ENCODE assay signal across 24 mouse cellular contexts in the genomic region with DNA sequence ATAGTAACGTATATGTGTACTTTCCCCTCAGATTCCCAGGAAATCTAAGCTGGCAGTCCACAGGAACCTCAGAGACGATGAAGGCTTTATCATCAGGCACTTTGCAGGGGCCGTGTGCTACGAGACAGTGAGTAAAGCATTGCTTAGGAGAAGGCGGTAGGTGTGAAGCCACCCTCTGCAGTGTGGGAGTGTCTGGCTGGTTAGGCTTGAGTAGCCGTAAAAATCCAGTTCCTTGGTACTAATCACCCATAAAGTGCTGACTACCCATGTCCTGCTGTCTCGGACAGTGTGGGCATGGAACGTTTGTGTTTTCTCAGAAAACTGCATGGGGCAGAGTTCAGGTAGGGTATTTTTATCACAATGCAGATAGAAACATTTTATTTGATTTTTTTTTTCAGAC.
A peak's percentile ranks its signal among the peaks of the same experiment; 100 is the strongest.
DNase-seq lines count a peak whose midpoint lies in the region; ATAC-seq and TF ChIP-seq lines count a peak whose summit lies in the region.
"Had no signal": no experiment of that assay in that cellular context is flagged by ENCODE, and none has a peak within 500 bp of the region (broad histone marks: within the 10 kb centered on the region; RNA-seq: fewer than 3 reads in every experiment).

No protein-coding gene starts in this region.

- H3K27ac ChIP-seq in hindbrain, postnatal 0 days = no peak overlapping the region
- H3K27ac ChIP-seq: forebrain, embryonic 10.5 days; hindbrain, embryonic 10.5 days; limb, embryonic 10.5 days; liver, embryonic 15.5 days; lung, embryonic 15.5 days; neural tube, embryonic 12.5 days had no signal

- no peaks in the 10 kb centered on the region for H3K9me3 ChIP-seq in hindbrain, postnatal 0 days (ENCODE audit: low read length)
- H3K9me3 ChIP-seq: forebrain, embryonic 10.5 days; hindbrain, embryonic 10.5 days; limb, embryonic 10.5 days; liver, embryonic 15.5 days; lung, embryonic 15.5 days; neural tube, embryonic 12.5 days had no signal

- no peak overlapping the region for H3K4me3 ChIP-seq in hindbrain, postnatal 0 days (ENCODE audit: low read length)
- H3K4me3 ChIP-seq: forebrain, embryonic 10.5 days; hindbrain, embryonic 10.5 days; limb, embryonic 10.5 days; liver, embryonic 15.5 days; lung, embryonic 15.5 days; neural tube, embryonic 12.5 days had no signal

- ATAC-seq in hindbrain, postnatal 0 days = no peak
- ATAC-seq: hindbrain, embryonic 16.5 days had no signal

- H3K4me1 ChIP-seq in hindbrain, postnatal 0 days (ENCODE audit: insufficient read depth, low read length) = no peaks in the 10 kb centered on the region
- H3K4me1 ChIP-seq: hindbrain, embryonic 10.5 days; limb, embryonic 10.5 days; liver, embryonic 15.5 days; neural tube, embryonic 12.5 days had no signal

- H3K9ac ChIP-seq in hindbrain, postnatal 0 days (replicated peaks; ENCODE audit: low read length) = no peak overlapping the region
- H3K9ac ChIP-seq: liver, embryonic 15.5 days; lung, embryonic 15.5 days; neural tube, embryonic 12.5 days had no signal

- H3K36me3 ChIP-seq in hindbrain, postnatal 0 days (ENCODE audit: insufficient read depth, low read length) = no peaks in the 10 kb centered on the region; the same call in none of the 2 replicates
- H3K36me3 ChIP-seq: forebrain, embryonic 10.5 days; hindbrain, embryonic 10.5 days; limb, embryonic 10.5 days; liver, embryonic 15.5 days; neural tube, embryonic 12.5 days had no signal

- TF ChIP-seq CTCF in hindbrain, postnatal 0 days (IDR thresholded peaks at IDR 0.05; ENCODE audit: low read depth) = no peak

- H3K27me3 ChIP-seq in hindbrain, postnatal 0 days (ENCODE audit: insufficient read depth, low read length) = no peaks in the 10 kb centered on the region
- H3K27me3 ChIP-seq: liver, embryonic 15.5 days; lung, embryonic 15.5 days; neural tube, embryonic 12.5 days had no signal

- WGBS in hindbrain, postnatal 0 days = 78% methylated on average over 8 of the region's 8 CpGs

- H3K4me2 ChIP-seq in hindbrain, postnatal 0 days (ENCODE audit: low read depth, low read length) = no peak overlapping the region
- H3K4me2 ChIP-seq: heart, embryonic 11.5 days; liver, embryonic 15.5 days; lung, embryonic 15.5 days; neural tube, embryonic 12.5 days had no signal

- peak; percentile 32 for DNase-seq in right cerebral cortex, adult 18-20 months
- no peak for DNase-seq in right cerebral cortex, postnatal 25 days
- peak; percentile 43 to 63 for DNase-seq in kidney, adult 8-10 months
- DNase-seq in kidney, postnatal 10 days = peak; percentile 46
- DNase-seq in hindbrain, postnatal 0 days (ENCODE audit: low spot score) = no peak
- DNase-seq in heart, postnatal 4 days = no peak
- no peak for DNase-seq in layer of hippocampus, adult 11-12 months (ENCODE audit: low spot score)
- DNase-seq: adrenal gland, adult 2 months; cerebellum, adult 11-12 months; cerebellum, postnatal 14 days; gastrocnemius, postnatal 14 days; heart, adult 11 months; liver; lung, postnatal 4 days; midbrain, embryonic 14.5 days; spleen, adult 18-20 months had no signal

Comparison
In these comparisons a context has a peak if more than half of its experiments do, and no peak if none do; other contexts are left out.
1. DNase-seq: peak in right cerebral cortex, adult 18-20 months (single experiment), kidney, adult 8-10 months (2 of 2) and kidney, postnatal 10 days (single experiment); none in right cerebral cortex, postnatal 25 days (single experiment), hindbrain, postnatal 0 days (single experiment), heart, postnatal 4 days (single experiment) and layer of hippocampus, adult 11-12 months (single experiment).